Mouse (Mus musculus) CH12.LX (cell line): Measurements from ENCODE around the gene Atg16l2. TPM values are rescaled to one million over a fixed set of nuclear protein-coding genes. Genes with fewer than 3 reads are reported as not detected.
A peak's percentile ranks its signal among the peaks of the same experiment; 100 is the strongest.

Experiments
- DNase-seq: peaks from one replicate; pipeline ENCODE4 v3.0.0-alpha.2; 2013; ENCODE audit errors: extremely low read depth
- H3K27ac ChIP-seq: 2 replicates; pipeline ENCODE4 v1.5.1; 2012; ENCODE audit warnings: low read depth, mild to moderate bottlenecking, control low read depth, moderate library complexity; ENCODE audit not compliant: insufficient read depth
- H3K27me3 ChIP-seq: replicated peaks from 2 replicates; pipeline ENCODE3; 2012; ENCODE audit warnings: inconsistent platforms
- H3K36me3 ChIP-seq, 2 experiments: replicated peaks in 1 of 2; 2 replicates each; pipeline versions ENCODE3 to v1.6.1; 2012; ENCODE audit warnings: inconsistent platforms in 1 of 2, low read length in 1 of 2, mild to moderate bottlenecking in 1 of 2, mixed read lengths in 1 of 2, moderate library complexity in 1 of 2; ENCODE audit not compliant: control insufficient read depth in 1 of 2, insufficient read depth in 1 of 2
- H3K4me1 ChIP-seq, 2 experiments: 2 replicates each; pipeline ENCODE4 v1.6.1; 2012; ENCODE audit warnings: inconsistent platforms in 1 of 2, moderate library complexity in 1 of 2; ENCODE audit not compliant: insufficient read depth in 2 of 2, control insufficient read depth in 1 of 2
- H3K4me2 ChIP-seq: 2 replicates; pipeline ENCODE4 v1.6.1; 2012; ENCODE audit warnings: low read depth, mild to moderate bottlenecking, control low read depth; ENCODE audit not compliant: poor library complexity, insufficient read depth, severe bottlenecking
- H3K4me3 ChIP-seq, 3 experiments: fragments of 150-350 bp in 1 of 3; sonication (generic) in 1 of 3; replicated peaks in 1 of 3; 2 replicates each; pipeline versions ENCODE3 to v1.5.1; 2011 to 2012; ENCODE audit warnings: low read depth in 2 of 3, low read length in 2 of 3, mild to moderate bottlenecking in 2 of 3, moderate library complexity in 2 of 3, control low read depth in 1 of 3, improper control_type of control experiment in 1 of 3, inconsistent platforms in 1 of 3, mixed read lengths in 1 of 3; ENCODE audit not compliant: poor library complexity in 1 of 3
- H3K79me2 ChIP-seq: replicated peaks from 2 replicates; pipeline ENCODE4 v1.6.1; 2012; ENCODE audit warnings: mild to moderate bottlenecking, moderate library complexity; ENCODE audit not compliant: control insufficient read depth, poor library complexity, insufficient read depth, severe bottlenecking; ENCODE audit errors: extremely low read depth
- H3K9ac ChIP-seq: 2 replicates; pipeline ENCODE4 v1.6.1; 2012; ENCODE audit warnings: low read depth, mild to moderate bottlenecking, control low read depth, moderate library complexity; ENCODE audit not compliant: insufficient read depth
- H3K9me3 ChIP-seq: replicated peaks from 2 replicates; pipeline ENCODE3; 2012; ENCODE audit warnings: low read length, inconsistent platforms, mixed read lengths
- BHLHE40 ChIP-seq: IDR thresholded peaks from 2 replicates; pipeline ENCODE4 v1.6.1; 2011; ENCODE audit warnings: mild to moderate bottlenecking, low read depth, low read length, improper control_type of control experiment
- CHD1 ChIP-seq: IDR thresholded peaks from 2 replicates; pipeline ENCODE4 v1.6.1; 2012; ENCODE audit warnings: low read depth, low read length, improper control_type of control experiment, inconsistent platforms
- CHD2 ChIP-seq: IDR thresholded peaks from 2 replicates; pipeline ENCODE4 v1.6.1; 2011; ENCODE audit warnings: low read length, improper control_type of control experiment
- E2F4 ChIP-seq: IDR thresholded peaks from 2 replicates; pipeline ENCODE4 v1.6.1; 2011; ENCODE audit warnings: low read depth, low read length, improper control_type of control experiment; ENCODE audit not compliant: insufficient replicate concordance
- ELF1 ChIP-seq: IDR thresholded peaks from 2 replicates; pipeline ENCODE4 v1.6.1; 2014; ENCODE audit warnings: low read depth, mild to moderate bottlenecking, inconsistent platforms, low read length, improper control_type of control experiment
- HCFC1 ChIP-seq: IDR thresholded peaks from 2 replicates; pipeline ENCODE4 v1.6.1; 2012; ENCODE audit warnings: low read depth, mild to moderate bottlenecking, inconsistent platforms, low read length, improper control_type of control experiment
- KAT2A ChIP-seq: IDR thresholded peaks from 2 replicates; pipeline ENCODE4 v1.6.1; 2012; ENCODE audit warnings: low read length, improper control_type of control experiment, inconsistent platforms; ENCODE audit not compliant: insufficient replicate concordance
- MAX ChIP-seq: IDR thresholded peaks from 2 replicates; pipeline ENCODE4 v1.6.1; 2011; ENCODE audit warnings: low read length, improper control_type of control experiment
- MAZ ChIP-seq: IDR thresholded peaks from 2 replicates; pipeline ENCODE4 v1.6.1; 2012; ENCODE audit warnings: low read depth, mild to moderate bottlenecking, inconsistent platforms, low read length, improper control_type of control experiment, moderate library complexity
- NRF1 ChIP-seq: IDR thresholded peaks from 2 replicates; pipeline ENCODE4 v1.6.1; 2014; ENCODE audit warnings: low read depth, mild to moderate bottlenecking, inconsistent platforms, low read length, improper control_type of control experiment, moderate library complexity
- PAX5 ChIP-seq: IDR thresholded peaks from 2 replicates; pipeline ENCODE4 v1.6.1; 2012; ENCODE audit warnings: low read length, inconsistent platforms, mixed read lengths
- POLR2A ChIP-seq: IDR thresholded peaks from 2 replicates; pipeline ENCODE4 v1.6.1; 2011; ENCODE audit warnings: low read depth, mild to moderate bottlenecking, improper control_type of control experiment, low read length
- RCOR1 ChIP-seq: conservative IDR thresholded peaks from 2 replicates; pipeline ENCODE4 v1.6.1; 2012; ENCODE audit warnings: low read depth, mild to moderate bottlenecking, inconsistent platforms, low read length, improper control_type of control experiment
- SIN3A ChIP-seq: IDR thresholded peaks from 2 replicates; pipeline ENCODE4 v1.6.1; 2012; ENCODE audit warnings: low read length, improper control_type of control experiment, inconsistent platforms
- USF1 ChIP-seq: IDR thresholded peaks from 2 replicates; pipeline ENCODE4 v1.6.1; 2014; ENCODE audit warnings: low read depth, mild to moderate bottlenecking, inconsistent platforms, low read length, improper control_type of control experiment
- USF2 ChIP-seq: conservative IDR thresholded peaks from 2 replicates; pipeline ENCODE4 v1.6.1; 2011; ENCODE audit warnings: low read depth, low read length, improper control_type of control experiment
- ZC3H11A ChIP-seq: IDR thresholded peaks from 2 replicates; pipeline ENCODE4 v1.6.1; 2012; ENCODE audit warnings: low read depth, mild to moderate bottlenecking, inconsistent platforms, low read length, improper control_type of control experiment
- ZMIZ1 ChIP-seq: IDR thresholded peaks from 2 replicates; pipeline ENCODE4 v1.6.1; 2012; ENCODE audit warnings: low read depth, mild to moderate bottlenecking, inconsistent platforms, low read length, improper control_type of control experiment
- ZNF384 ChIP-seq: IDR thresholded peaks from 2 replicates; pipeline ENCODE4 v1.6.1; 2012; ENCODE audit warnings: low read depth, low read length, improper control_type of control experiment, inconsistent platforms
- dilution Hi-C: fragments of 300-500 bp; cut with MboI; formaldehyde crosslinking; loops from 2 replicates; pipeline ENCODE4 v1.14.3; 2020; ENCODE audit warnings: low sequenced_read_pairs; ENCODE audit not compliant: extremely low pct_unique_long_range_greater_than_20kb, extremely low pct_ligation_motif_present
- in situ Hi-C: fragments of 300-500 bp; cut with MboI; formaldehyde crosslinking; loops from 3 replicates; pipeline ENCODE4 v1.14.3; 2019; ENCODE audit warnings: low sequenced_read_pairs, low pct_ligation_motif_present, low pct_unique_long_range_greater_than_20kb, mixed read lengths
- polyA plus RNA-seq: library from polyadenylated mRNA; unstranded; fragments of >175 nt; gene quantifications from 2 replicates; pipeline ENCODE4 v1.2.1, GENCODE M21; 2012; ENCODE audit warnings: low read depth; ENCODE audit not compliant: insufficient read length
- total RNA-seq, 2 experiments: library from RNA; depleted of rRNA; stranded (reverse); fragments of 300-350 nt in 1 of 2; fragments of >200 nt in 1 of 2; gene quantifications; 2 replicates each; pipeline ENCODE4 v1.2.3; 2012 to 2014

The Atg16l2 gene
- total and polyA plus RNA-seq, 3 experiments = 12.7 to 43.8 (median 15.4) TPM

- no peak overlapping the region for H3K9ac ChIP-seq
- H3K4me2 ChIP-seq = peak overlapping the region; percentile 67; the same call in 1 of the 2 replicates
- H3K9me3 ChIP-seq = no peaks in the 10 kb centered on the region
- H3K4me3 ChIP-seq = no peak overlapping the region
- dilution Hi-C loops = no loop called here
- peaks cover 7 to 69% of the 10 kb centered on the region in 2 experiments; a peak in 3 of 4 replicates for H3K4me1 ChIP-seq
- H3K27me3 ChIP-seq = no peaks in the 10 kb centered on the region
- TF ChIP-seq NRF1 (no peak), POLR2A (no peak), HCFC1 (no peak), BHLHE40 (no peak), PAX5 (no peak), MAX (no peak)
- TF ChIP-seq, all 38 proteins: peak for 0
- in situ Hi-C loops = loop anchor here (25.0 kb wide), 1 partner anchor 111 kb away; no protein-coding TSS in a partner anchor
- Histone ChIP-seq H3K36me3 (peaks cover 0 to 20% of the 10 kb centered on the region in 2 experiments), H3K79me2 (peaks cover 13% of the 10 kb centered on the region), H3K27ac (no peak overlapping the region)
- no peak for DNase-seq
Measured at GRCm38 (mm10) chr7:101223501-101223900, 78.5 kb downstream of the Atg16l2 start.

- Histone ChIP-seq H3K9me3 (peaks cover 4% of the 10 kb centered on the region), H3K9ac (no peak overlapping the region), H3K4me3 (no peak overlapping the region), H3K27me3 (no peaks in the 10 kb centered on the region), H3K79me2 (0 out of 2 replicates have a peak, but pooled peaks cover 6% of the 10 kb centered on the region), H3K4me2 (no peak overlapping the region), H3K4me1 (peaks cover 16 to 66% of the 10 kb centered on the region in 2 experiments; a peak in 3 of 4 replicates), H3K27ac (no peak overlapping the region), H3K36me3 (peaks cover 4 to 29% of the 10 kb centered on the region in 2 experiments)
- TF ChIP-seq SIN3A = no peak
- TF ChIP-seq E2F4 = no peak
- TF ChIP-seq HCFC1 = no peak
- no peak for TF ChIP-seq ZC3H11A
- TF ChIP-seq USF1 = no peak
- no peak for TF ChIP-seq RCOR1
- no peak for TF ChIP-seq ZNF384
- TF ChIP-seq CHD2 = no peak
- no peak for TF ChIP-seq BHLHE40
- no peak for TF ChIP-seq USF2
- TF ChIP-seq KAT2A = no peak
- no peak for TF ChIP-seq CHD1
- TF ChIP-seq ELF1 = no peak
- TF ChIP-seq MAZ = no peak
- TF ChIP-seq ZMIZ1 = no peak
- in situ Hi-C loops (loop anchor here (25.0 kb wide), 1 partner anchor 104 kb away; no protein-coding TSS in a partner anchor), dilution Hi-C loops (no loop called here)
- no peak for DNase-seq
Measured at GRCm38 (mm10) chr7:101216724-101217123, 85.3 kb downstream of the Atg16l2 start.
